Mouse (Mus musculus): ENCODE data around the gene Gnb5.

Gnb5 gene

GRCm38 (mm10) chr9:75306126-75306898 lies at the start of gene Gnb5:
TSS of gene Gnb5 (plus strand) at chr9:75306288.
- in situ Hi-C loops (cut with MboI, MseI) = no loop called here

GRCm38 (mm10) chr9:75258792-75259191 lies 47.3 kb upstream of the Gnb5 start:
- in situ Hi-C loops (cut with MboI, MseI) = loop anchor here (5.0 kb wide), 2 partner anchors 86 to 211 kb away; no protein-coding TSS in a partner anchor

- in situ Hi-C loops (cut with MboI, MseI) = loop anchor here (5.0 kb wide), 2 partner anchors 87 to 212 kb away; no protein-coding TSS in a partner anchor
These were observed 46.4 kb upstream of the Gnb5 start for GRCm38 (mm10) chr9:75259656-75260055.

GRCm38 (mm10) chr9:75261332-75261872 lies 44.7 kb upstream of the Gnb5 start:
- in situ Hi-C loops (cut with MboI, MseI) = no loop called here

GRCm38 (mm10) chr9:75262235-75262826 lies 43.8 kb upstream of the Gnb5 start:
- in situ Hi-C loops (cut with MboI, MseI) = no loop called here

GRCm38 (mm10) chr9:75264008-75264718 lies 41.9 kb upstream of the Gnb5 start:
- in situ Hi-C loops (cut with MboI, MseI) = no loop called here

GRCm38 (mm10) chr9:75267147-75267546 lies 38.9 kb upstream of the Gnb5 start:
- in situ Hi-C loops (cut with MboI, MseI) = loop anchor here in 1 of 2 experiments (5.0 kb wide), 1 partner anchor 365 kb away; no protein-coding TSS in a partner anchor

- in situ Hi-C loops (cut with MboI, MseI) = loop anchor here in 1 of 2 experiments (10.0 kb wide), 1 partner anchor 366 kb away; no protein-coding TSS in a partner anchor
These were observed 35.7 kb upstream of the Gnb5 start for GRCm38 (mm10) chr9:75270382-75270781.

GRCm38 (mm10) chr9:75271539-75271938 lies 34.5 kb upstream of the Gnb5 start:
- in situ Hi-C loops (cut with MboI, MseI) = loop anchor here in 1 of 2 experiments (10.0 kb wide), 1 partner anchor 367 kb away; no protein-coding TSS in a partner anchor

- in situ Hi-C loops (cut with MboI, MseI) = loop anchor here in 1 of 2 experiments (10.0 kb wide), 1 partner anchor 369 kb away; no protein-coding TSS in a partner anchor
These were observed 32.4 kb upstream of the Gnb5 start for GRCm38 (mm10) chr9:75273646-75274045.

GRCm38 (mm10) chr9:75274486-75274885 lies 31.6 kb upstream of the Gnb5 start:
- in situ Hi-C loops (cut with MboI, MseI) = loop anchor here in 1 of 2 experiments (10.0 kb wide), 1 partner anchor 370 kb away; no protein-coding TSS in a partner anchor

- in situ Hi-C loops (cut with MboI, MseI) = loop anchor here in 1 of 2 experiments (10.0 kb wide), 1 partner anchor 370 kb away; no protein-coding TSS in a partner anchor
These were observed 31.0 kb upstream of the Gnb5 start for GRCm38 (mm10) chr9:75275051-75275450.

GRCm38 (mm10) chr9:75280814-75281213 lies 25.3 kb upstream of the Gnb5 start:
- in situ Hi-C loops (cut with MboI, MseI) = loop anchor here in 1 of 2 experiments (5.0 kb wide), 1 partner anchor 234 kb away; no protein-coding TSS in a partner anchor

- in situ Hi-C loops (cut with MboI, MseI) = loop anchor here in 1 of 2 experiments (5.0 kb wide), 1 partner anchor 235 kb away; no protein-coding TSS in a partner anchor
These were observed 23.9 kb upstream of the Gnb5 start for GRCm38 (mm10) chr9:75282179-75282578.

- in situ Hi-C loops (cut with MboI, MseI) = loop anchor here in 1 of 2 experiments (5.0 kb wide), 1 partner anchor 236 kb away; no protein-coding TSS in a partner anchor
These were observed 23.3 kb upstream of the Gnb5 start for GRCm38 (mm10) chr9:75282830-75283229.

GRCm38 (mm10) chr9:75283636-75284035 lies 22.5 kb upstream of the Gnb5 start:
- in situ Hi-C loops (cut with MboI, MseI) = loop anchor here in 1 of 2 experiments (5.0 kb wide), 1 partner anchor 236 kb away; no protein-coding TSS in a partner anchor

- in situ Hi-C loops (cut with MboI, MseI) = no loop called here
These were observed 20.7 kb upstream of the Gnb5 start for GRCm38 (mm10) chr9:75285363-75285762.

GRCm38 (mm10) chr9:75287636-75288035 lies 18.5 kb upstream of the Gnb5 start:
- in situ Hi-C loops (cut with MboI, MseI) = no loop called here

GRCm38 (mm10) chr9:75289545-75289944 lies 16.5 kb upstream of the Gnb5 start:
- in situ Hi-C loops (cut with MboI, MseI) = no loop called here

- in situ Hi-C loops (cut with MboI, MseI) = loop anchor here in 1 of 2 experiments (5.0 kb wide), 1 partner anchor 148 kb away; no protein-coding TSS in a partner anchor
These were observed 6.7 kb upstream of the Gnb5 start for GRCm38 (mm10) chr9:75299342-75299741.

- in situ Hi-C loops (cut with MboI, MseI) = no loop called here
These were observed 3.1 kb upstream of the Gnb5 start for GRCm38 (mm10) chr9:75303033-75303432.

Measured in T-helper 17 cell (primary cell).